Mouse (Mus musculus) myocyte (in vitro differentiated cells): ENCODE results near the gene Akirin2.

Experiments used
- CEBPB ChIP-seq: IDR thresholded peaks from 2 replicates; pipeline ENCODE4 v1.6.1; 2011; ENCODE audit warnings: mild to moderate bottlenecking, moderate library complexity; ENCODE audit not compliant: poor library complexity, insufficient read depth, severe bottlenecking
- MAX ChIP-seq: IDR thresholded peaks from one replicate; pipeline ENCODE4 v1.6.1; 2011; ENCODE audit warnings: low read depth, mild to moderate bottlenecking, control low read depth
- MYOD1 ChIP-seq, 3 experiments: IDR thresholded peaks; one replicate each; pipeline ENCODE4 v1.6.1; 2011; ENCODE audit warnings: control low read depth in 2 of 3, low read depth in 2 of 3, mild to moderate bottlenecking in 2 of 3, moderate library complexity in 1 of 3; ENCODE audit not compliant: insufficient read length in 2 of 3, control insufficient read depth in 1 of 3
- MYOG ChIP-seq, 3 experiments: IDR thresholded peaks; one replicate each; pipeline ENCODE4 v1.6.1; 2011; ENCODE audit warnings: control low read depth in 2 of 3, low read depth in 2 of 3, mild to moderate bottlenecking in 2 of 3; ENCODE audit not compliant: insufficient read length in 2 of 3, control insufficient read depth in 1 of 3, insufficient read depth in 1 of 3
- POLR2A ChIP-seq: IDR thresholded peaks from one replicate; pipeline ENCODE4 v1.6.1; 2011; ENCODE audit warnings: low read depth, mild to moderate bottlenecking, control low read depth, moderate library complexity; ENCODE audit not compliant: insufficient read length
- POLR2AphosphoS2 ChIP-seq: IDR thresholded peaks from one replicate; pipeline ENCODE4 v1.6.1; 2011; ENCODE audit warnings: low read depth, control low read depth; ENCODE audit not compliant: insufficient read length
- REST ChIP-seq: IDR thresholded peaks from one replicate; pipeline ENCODE4 v1.6.1; 2011; ENCODE audit warnings: mild to moderate bottlenecking, control low read depth, moderate library complexity; ENCODE audit not compliant: insufficient read depth, insufficient read length
- TCF12 ChIP-seq: IDR thresholded peaks from one replicate; pipeline ENCODE4 v1.6.1; 2011; ENCODE audit warnings: mild to moderate bottlenecking, control low read depth; ENCODE audit not compliant: poor library complexity, insufficient read depth, severe bottlenecking
- USF1 ChIP-seq: IDR thresholded peaks from one replicate; pipeline ENCODE4 v1.6.1; 2011; ENCODE audit warnings: low read depth, mild to moderate bottlenecking, control low read depth, moderate library complexity

DNA sequence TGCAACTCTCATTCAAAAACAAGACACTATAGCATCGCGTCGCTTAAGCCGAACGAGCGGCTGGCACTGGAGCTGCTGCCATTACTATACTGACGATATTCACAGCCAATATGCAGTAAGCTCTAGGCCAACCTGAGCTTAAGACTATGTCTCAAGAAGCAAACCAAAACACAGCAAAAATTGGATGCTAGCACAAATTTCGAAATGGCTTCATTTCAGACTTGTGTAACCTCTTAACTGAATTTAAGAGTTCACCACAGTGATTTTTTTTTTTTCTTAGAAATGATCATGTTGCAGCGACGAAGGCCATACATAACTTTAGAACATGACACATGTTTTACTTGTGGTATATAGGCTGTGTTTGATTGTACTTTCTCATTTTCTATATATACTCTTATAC lies 55.9 kb downstream of the Akirin2 start:
- TF ChIP-seq POLR2A: no peak
- no peak for TF ChIP-seq REST
- no peak for TF ChIP-seq CEBPB
- no peak for TF ChIP-seq MAX
- TF ChIP-seq POLR2AphosphoS2: no peak
- TF ChIP-seq USF1: no peak
- no peak for TF ChIP-seq TCF12
- no peak for TF ChIP-seq MYOG (IDR thresholded peaks at IDR 0.05; ENCODE audit: control insufficient read depth in 1 of 3, insufficient read depth in 1 of 3, insufficient read length in 2 of 3, low read depth in 2 of 3)
- no peak for TF ChIP-seq MYOD1 (IDR thresholded peaks at IDR 0.05; ENCODE audit: control insufficient read depth in 1 of 3, insufficient read length in 2 of 3, low read depth in 2 of 3)
